Mouse (Mus musculus) heart, embryonic 16.5 days (tissue): ENCODE measurements around the gene Gm13276. TPM values are rescaled to one million over a fixed set of nuclear protein-coding genes. Genes with fewer than 3 reads are reported as not detected.
A peak's percentile ranks its signal among the peaks of the same experiment; 100 is the strongest.
"Not testable (repeated sequence)": the region's sequence is repeated elsewhere in the genome, so short reads cannot be mapped to it uniquely, and the experiment has no call there.

Source experiments
- ATAC-seq: fragments of 200-750 bp; cut with Nextera tagmentation; replicated peaks from 2 replicates; pipeline ENCODE4 v1.8.0; 2017; ENCODE audit warnings: moderate number of reproducible peaks; ENCODE audit not compliant: insufficient read depth, low FRiP score; ENCODE audit errors: extremely low read depth
- H3K27ac ChIP-seq: fragments of 300-500 bp; sonication (generic); 2 replicates; pipeline ENCODE4 v1.5.1; 2014; ENCODE audit warnings: mild to moderate bottlenecking, low read length, control low read depth, moderate library complexity
- H3K27me3 ChIP-seq: fragments of 300-500 bp; sonication (generic); 2 replicates; pipeline ENCODE4 v1.6.1; 2014; ENCODE audit warnings: low read length, mixed read lengths; ENCODE audit not compliant: control insufficient read depth, insufficient read depth
- H3K36me3 ChIP-seq: fragments of 300-500 bp; sonication (generic); 2 replicates; pipeline ENCODE4 v1.6.1; 2014; ENCODE audit not compliant: control insufficient read depth, insufficient read depth
- H3K4me1 ChIP-seq: fragments of 300-500 bp; sonication (generic); 2 replicates; pipeline ENCODE4 v1.6.1; 2014; ENCODE audit warnings: low read length, mixed read lengths; ENCODE audit not compliant: control insufficient read depth, insufficient read depth
- H3K4me2 ChIP-seq: fragments of 300-500 bp; sonication (generic); 2 replicates; pipeline ENCODE4 v1.6.1; 2014; ENCODE audit warnings: low read depth, mild to moderate bottlenecking, control low read depth, low read length
- H3K4me3 ChIP-seq: fragments of 300-500 bp; sonication (generic); 2 replicates; pipeline ENCODE4 v1.5.1; 2014; ENCODE audit warnings: mild to moderate bottlenecking, control low read depth, low read length
- H3K9ac ChIP-seq: fragments of 300-500 bp; sonication (generic); 2 replicates; pipeline ENCODE4 v1.6.1; 2014; ENCODE audit warnings: low read length, control low read depth
- H3K9me3 ChIP-seq: fragments of 300-500 bp; sonication (generic); replicated peaks from 2 replicates; pipeline ENCODE4 v1.6.1; 2016; ENCODE audit warnings: low read length; ENCODE audit not compliant: control insufficient read depth
- WGBS: fragments of 180-500 bp; shearing (Covaris S2); extraction: QIAGEN DNeasy Blood & Tissue Kit; methylation state at CpG from one replicate; pipeline ENCODE4 v1.1.7; 2014; 5-methylcytosine and 5-hydroxymethylcytosine counted together
- polyA plus RNA-seq: library from polyadenylated mRNA; unstranded; fragments of >200 nt; fragmentation: Nextera tagmentation; extraction: Ambion mirVana; gene quantifications from 2 replicates; pipeline ENCODE4 v1.2.1, GENCODE M21; 2015

Gene Gm13276
- polyA plus RNA-seq, 1 experiment from 2014 or later: not detected

DNA sequence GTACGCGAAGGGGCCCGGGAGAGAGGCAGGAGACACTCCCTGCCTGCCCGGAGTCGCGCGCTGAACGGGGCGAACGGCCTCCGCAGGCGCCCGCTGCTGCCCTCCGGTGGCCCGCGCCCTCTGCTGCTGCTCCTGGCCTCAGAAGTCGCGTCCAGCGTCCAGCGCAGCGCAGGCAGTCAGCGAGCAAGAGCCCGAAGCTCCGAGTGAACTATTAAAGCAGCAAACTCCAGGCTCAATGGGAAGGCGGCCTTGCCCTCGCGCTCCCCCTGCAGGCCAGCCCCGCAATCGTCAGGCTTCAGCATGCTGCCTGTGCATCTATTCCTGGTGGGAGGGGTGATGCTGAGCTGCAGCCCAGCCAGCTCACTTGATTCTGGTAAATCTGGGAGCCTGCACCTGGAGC lies 6.0 kb upstream of the Gm13276 start, which contains the start of gene Gm13272:
Gene Gm13272, plus strand, starts transcription at position 301 of the 400 bp plus-strand sequence.
- not testable (repeated sequence) for H3K9ac ChIP-seq, H3K27me3 ChIP-seq, H3K4me3 ChIP-seq, H3K36me3 ChIP-seq, ATAC-seq, H3K9me3 ChIP-seq, H3K4me1 ChIP-seq, H3K4me2 ChIP-seq, H3K27ac ChIP-seq
- WGBS: no CpG with 5 or more reads among the region's 29 CpGs

DNA sequence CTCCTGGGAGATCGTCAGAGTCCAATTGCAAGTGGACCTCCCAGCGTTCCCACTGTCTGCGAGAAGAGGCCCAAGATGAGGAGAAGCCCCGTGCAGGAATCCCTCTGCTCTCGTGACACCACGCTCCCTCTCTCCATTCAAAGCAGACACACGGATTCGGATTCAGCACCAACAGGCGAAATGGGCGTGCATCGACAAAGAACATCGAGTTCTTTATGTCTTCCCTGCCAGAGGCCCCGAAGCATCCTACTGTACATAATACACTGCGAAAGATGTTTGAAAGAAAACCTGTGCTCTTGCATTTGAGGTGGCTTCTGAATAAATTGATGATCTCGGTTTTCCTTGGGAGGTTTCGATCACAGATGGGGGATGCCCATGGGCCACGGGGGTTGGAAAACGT lies 5.2 kb upstream of the Gm13276 start:
- not testable (repeated sequence) for H3K4me1 ChIP-seq, H3K9ac ChIP-seq, H3K9me3 ChIP-seq, H3K4me3 ChIP-seq, H3K4me2 ChIP-seq, ATAC-seq, H3K27me3 ChIP-seq, H3K36me3 ChIP-seq, H3K27ac ChIP-seq
- WGBS: 41% methylated on average over 15 of the region's 18 CpGs

DNA sequence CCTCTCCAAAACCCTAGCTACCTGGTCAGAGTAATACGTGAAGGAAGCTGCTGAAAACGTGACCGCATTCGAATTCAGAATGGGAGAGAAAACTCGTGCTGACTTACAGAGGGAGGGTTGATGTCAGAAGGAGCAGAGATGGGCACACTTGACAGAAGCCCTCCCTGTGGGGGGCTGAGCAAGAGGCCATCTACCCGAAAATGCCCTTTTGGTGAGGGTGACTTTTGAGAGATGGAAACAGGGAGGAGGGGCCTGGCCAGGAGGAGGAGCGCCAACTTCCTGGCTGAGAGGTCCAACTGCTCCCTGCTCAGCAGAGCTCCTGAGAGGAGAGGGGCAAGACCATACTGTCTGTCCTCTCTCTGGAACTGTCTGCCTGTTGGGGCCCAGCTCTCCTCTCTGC lies 3.7 kb upstream of the Gm13276 start, which contains the start of gene Ifnz:
Gene Ifnz, plus strand, starts transcription at position 301 of the 400 bp plus-strand sequence.
- not testable (repeated sequence) for H3K9me3 ChIP-seq, H3K27me3 ChIP-seq, H3K4me1 ChIP-seq, ATAC-seq, H3K36me3 ChIP-seq
- Histone ChIP-seq H3K4me3 (peak within 1 kb of the TSS; percentile 33), H3K4me2 (peak within 1 kb of the TSS; percentile 47), H3K9ac (peak within 1 kb of the TSS; percentile 43; the same call in 1 of the 2 replicates), H3K27ac (peak within 1 kb of the TSS; percentile 62)
- 20% methylated on average over 3 of the region's 7 CpGs for WGBS

DNA sequence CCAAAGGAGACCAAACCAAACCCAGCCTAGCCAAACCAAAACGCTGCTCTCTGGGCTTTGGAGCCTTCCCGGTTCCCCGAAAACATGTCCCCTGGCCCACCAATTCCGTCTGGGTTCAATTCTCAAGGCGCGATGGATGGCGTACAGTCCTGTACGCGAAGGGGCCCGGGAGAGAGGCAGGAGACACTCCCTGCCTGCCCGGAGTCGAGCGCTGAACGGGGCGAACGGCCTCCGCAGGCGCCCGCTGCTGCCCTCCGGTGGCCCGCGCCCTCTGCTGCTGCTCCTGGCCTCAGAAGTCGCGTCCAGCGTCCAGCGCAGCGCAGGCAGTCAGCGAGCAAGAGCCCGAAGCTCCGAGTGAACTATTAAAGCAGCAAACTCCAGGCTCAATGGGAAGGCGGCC lies 3.2 kb upstream of the Gm13276 start:
- Histone ChIP-seq H3K9ac (peak overlapping the region; percentile 43; the same call in 1 of the 2 replicates), H3K4me3 (peak overlapping the region; percentile 33), H3K4me2 (peak overlapping the region; percentile 47), H3K27ac (peak overlapping the region; percentile 62)
- H3K36me3 ChIP-seq, H3K9me3 ChIP-seq, H3K4me1 ChIP-seq, ATAC-seq, H3K27me3 ChIP-seq: not testable (repeated sequence)
- WGBS: 0% methylated on average over 12 of the region's 31 CpGs

DNA sequence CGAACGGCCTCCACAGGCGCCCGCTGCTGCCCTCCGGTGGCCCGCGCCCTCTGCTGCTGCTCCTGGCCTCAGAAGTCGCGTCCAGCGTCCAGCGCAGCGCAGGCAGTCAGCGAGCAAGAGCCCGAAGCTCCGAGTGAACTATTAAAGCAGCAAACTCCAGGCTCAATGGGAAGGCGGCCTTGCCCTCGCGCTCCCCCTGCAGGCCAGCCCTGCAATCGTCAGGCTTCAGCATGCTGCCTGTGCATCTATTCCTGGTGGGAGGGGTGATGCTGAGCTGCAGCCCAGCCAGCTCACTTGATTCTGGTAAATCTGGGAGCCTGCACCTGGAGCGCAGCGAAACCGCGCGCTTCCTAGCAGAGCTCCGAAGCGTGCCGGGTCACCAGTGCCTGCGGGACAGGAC lies 2.9 kb downstream of the Gm13276 start, which contains the start of gene Gm13277:
Gene Gm13277, plus strand, starts transcription at position 231 of the 400 bp plus-strand sequence.
- not testable (repeated sequence) for H3K4me2 ChIP-seq, H3K9ac ChIP-seq, H3K36me3 ChIP-seq, H3K27me3 ChIP-seq, ATAC-seq, H3K27ac ChIP-seq, H3K9me3 ChIP-seq, H3K4me3 ChIP-seq, H3K4me1 ChIP-seq
- WGBS: 0% methylated on average over 1 of the region's 28 CpGs

DNA sequence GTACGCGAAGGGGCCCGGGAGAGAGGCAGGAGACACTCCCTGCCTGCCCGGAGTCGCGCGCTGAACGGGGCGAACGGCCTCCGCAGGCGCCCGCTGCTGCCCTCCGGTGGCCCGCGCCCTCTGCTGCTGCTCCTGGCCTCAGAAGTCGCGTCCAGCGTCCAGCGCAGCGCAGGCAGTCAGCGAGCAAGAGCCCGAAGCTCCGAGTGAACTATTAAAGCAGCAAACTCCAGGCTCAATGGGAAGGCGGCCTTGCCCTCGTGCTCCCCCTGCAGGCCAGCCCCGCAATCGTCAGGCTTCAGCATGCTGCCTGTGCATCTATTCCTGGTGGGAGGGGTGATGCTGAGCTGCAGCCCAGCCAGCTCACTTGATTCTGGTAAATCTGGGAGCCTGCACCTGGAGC lies 5.7 kb downstream of the Gm13276 start, which contains the start of gene Gm13278:
Gene Gm13278, plus strand, starts transcription at position 301 of the 400 bp plus-strand sequence.
- not testable (repeated sequence) for H3K9me3 ChIP-seq, H3K4me2 ChIP-seq, H3K27ac ChIP-seq, H3K4me3 ChIP-seq, H3K27me3 ChIP-seq, H3K4me1 ChIP-seq, H3K9ac ChIP-seq, ATAC-seq, H3K36me3 ChIP-seq
- WGBS: no CpG with 5 or more reads among the region's 28 CpGs

DNA sequence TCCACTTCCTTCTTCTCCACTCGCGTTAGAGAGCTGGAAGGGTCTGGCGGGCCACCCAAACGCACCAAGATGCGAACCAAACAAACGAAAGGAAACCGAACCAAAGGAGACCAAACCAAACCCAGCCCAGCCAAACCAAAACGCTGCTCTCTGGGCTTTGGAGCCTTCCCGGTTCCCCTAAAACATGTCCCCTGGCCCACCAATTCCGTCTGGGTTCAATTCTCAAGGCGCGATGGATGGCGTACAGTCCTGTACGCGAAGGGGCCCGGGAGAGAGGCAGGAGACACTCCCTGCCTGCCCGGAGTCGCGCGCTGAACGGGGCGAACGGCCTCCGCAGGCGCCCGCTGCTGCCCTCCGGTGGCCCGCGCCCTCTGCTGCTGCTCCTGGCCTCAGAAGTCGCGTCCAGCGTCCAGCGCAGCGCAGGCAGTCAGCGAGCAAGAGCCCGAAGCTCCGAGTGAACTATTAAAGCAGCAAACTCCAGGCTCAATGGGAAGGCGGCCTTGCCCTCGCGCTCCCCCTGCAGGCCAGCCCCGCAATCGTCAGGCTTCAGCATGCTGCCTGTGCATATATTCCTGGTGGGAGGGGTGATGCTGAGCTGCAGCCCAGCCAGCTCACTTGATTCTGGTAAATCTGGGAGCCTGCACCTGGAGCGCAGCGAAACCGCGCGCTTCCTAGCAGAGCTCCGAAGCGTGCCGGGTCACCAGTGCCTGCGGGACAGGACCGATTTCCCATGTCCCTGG lies 8.6 kb downstream of the Gm13276 start, which contains the start of gene Gm13275:
Gene Gm13275, plus strand, starts transcription at position 552 of the 740 bp plus-strand sequence.
- not testable (repeated sequence) for H3K9me3 ChIP-seq, H3K27ac ChIP-seq, H3K4me1 ChIP-seq, H3K36me3 ChIP-seq, H3K4me3 ChIP-seq, ATAC-seq, H3K4me2 ChIP-seq, H3K27me3 ChIP-seq, H3K9ac ChIP-seq
- 0% methylated on average over 10 of the region's 52 CpGs for WGBS

DNA sequence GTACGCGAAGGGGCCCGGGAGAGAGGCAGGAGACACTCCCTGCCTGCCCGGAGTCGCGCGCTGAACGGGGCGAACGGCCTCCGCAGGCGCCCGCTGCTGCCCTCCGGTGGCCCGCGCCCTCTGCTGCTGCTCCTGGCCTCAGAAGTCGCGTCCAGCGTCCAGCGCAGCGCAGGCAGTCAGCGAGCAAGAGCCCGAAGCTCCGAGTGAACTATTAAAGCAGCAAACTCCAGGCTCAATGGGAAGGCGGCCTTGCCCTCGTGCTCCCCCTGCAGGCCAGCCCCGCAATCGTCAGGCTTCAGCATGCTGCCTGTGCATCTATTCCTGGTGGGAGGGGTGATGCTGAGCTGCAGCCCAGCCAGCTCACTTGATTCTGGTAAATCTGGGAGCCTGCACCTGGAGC lies 11.6 kb downstream of the Gm13276 start, which contains the start of gene Gm13279:
Gene Gm13279, plus strand, starts transcription at position 301 of the 400 bp plus-strand sequence.
- WGBS: no CpG with 5 or more reads among the region's 28 CpGs
- not testable (repeated sequence) for ATAC-seq

DNA sequence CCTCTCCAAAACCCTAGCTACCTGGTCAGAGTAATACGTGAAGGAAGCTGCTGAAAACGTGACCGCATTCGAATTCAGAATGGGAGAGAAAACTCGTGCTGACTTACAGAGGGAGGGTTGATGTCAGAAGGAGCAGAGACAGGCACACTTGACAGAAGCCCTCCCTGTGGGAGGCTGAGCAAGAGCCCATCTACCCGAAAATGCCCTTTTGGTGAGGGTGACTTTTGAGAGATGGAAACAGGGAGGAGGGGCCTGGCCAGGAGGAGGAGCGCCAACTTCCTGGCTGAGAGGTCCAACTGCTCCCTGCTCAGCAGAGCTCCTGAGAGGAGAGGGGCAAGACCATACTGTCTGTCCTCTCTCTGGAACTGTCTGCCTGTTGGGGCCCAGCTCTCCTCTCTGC lies 13.9 kb downstream of the Gm13276 start, which contains the start of gene Gm13285:
Gene Gm13285, plus strand, starts transcription at position 301 of the 400 bp plus-strand sequence.
- H3K9ac ChIP-seq: not testable (repeated sequence)

More for the DNA sequence above, 11.6 kb downstream of the Gm13276 start, which contains the start of gene Gm13279:
- H3K9ac ChIP-seq, H3K9me3 ChIP-seq, H3K36me3 ChIP-seq, H3K4me2 ChIP-seq, H3K27me3 ChIP-seq, H3K4me3 ChIP-seq, H3K4me1 ChIP-seq, H3K27ac ChIP-seq: not testable (repeated sequence)

More for the DNA sequence above, 13.9 kb downstream of the Gm13276 start, which contains the start of gene Gm13285:
- not testable (repeated sequence) for H3K36me3 ChIP-seq, H3K4me1 ChIP-seq, H3K27me3 ChIP-seq, H3K4me3 ChIP-seq, H3K27ac ChIP-seq, ATAC-seq, H3K4me2 ChIP-seq, H3K9me3 ChIP-seq
- WGBS: 8% methylated on average over 5 of the region's 7 CpGs
